Mouse (Mus musculus) kidney, postnatal 4 days (tissue): Measurements from ENCODE around the gene Olfr73.
"Not testable (repeated sequence)": the region's sequence is repeated elsewhere in the genome, so short reads cannot be mapped to it uniquely, and the experiment has no call there.

Source experiments
- DNase-seq, 2 experiments: peaks; one replicate each; pipeline ENCODE4 v3.0.0; 2021; ENCODE audit warnings: mixed read lengths in 2 of 2

Gene Olfr73

GRCm38 (mm10) chr2:88037599-88037998 is at the start of gene Olfr73:
Olfr73 (minus strand) TSS chr2:88037699.
- no peak for DNase-seq

DNA sequence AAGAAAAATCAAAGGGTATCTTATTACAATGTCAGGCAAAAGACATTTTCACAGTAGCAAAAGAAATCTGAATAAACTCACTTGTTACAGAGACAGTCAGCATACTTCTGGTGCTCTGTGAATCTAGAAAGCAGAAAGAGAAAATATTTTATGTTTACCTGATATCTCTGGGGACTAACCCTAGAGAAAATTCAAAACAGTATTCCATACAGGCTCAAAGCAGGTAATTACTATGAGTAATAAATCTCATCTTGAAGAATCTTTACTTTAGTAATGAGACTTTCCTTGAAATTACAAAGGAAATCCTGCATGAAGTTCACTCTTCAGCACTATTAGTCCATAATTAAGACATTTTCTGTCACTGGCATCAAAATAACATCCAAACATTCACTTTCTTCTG is 34.2 kb upstream of the Olfr73 start, which contains the start of gene Olfr1163:
TSS of gene Olfr1163 (minus strand) at position 101 of the 400 bp plus-strand sequence.
- DNase-seq: no peak

GRCm38 (mm10) chr2:88063587-88063986 is 26.1 kb upstream of the Olfr73 start:
- no peak for DNase-seq

DNA sequence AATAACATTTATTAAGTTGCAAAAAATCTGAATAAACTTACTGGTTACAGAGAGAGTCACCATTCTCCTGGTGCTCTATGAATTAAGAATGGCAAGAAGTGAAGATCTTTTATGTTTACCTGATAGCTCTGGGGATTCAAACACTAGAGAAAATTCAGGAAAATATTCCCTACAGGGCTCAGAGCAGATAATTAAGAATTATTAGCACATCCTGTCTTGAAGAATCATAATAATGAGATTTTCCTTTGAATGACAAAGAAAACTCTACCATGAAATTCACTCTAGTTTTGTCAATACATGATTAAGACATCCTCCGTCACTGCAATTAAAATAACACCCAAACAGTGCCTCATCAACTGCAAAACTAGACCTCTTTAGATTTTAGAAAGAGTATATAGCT is 13.5 kb upstream of the Olfr73 start, which contains the start of gene Olfr1162:
TSS of gene Olfr1162 (minus strand) at position 101 of the 400 bp plus-strand sequence.
- DNase-seq: no peak

DNA sequence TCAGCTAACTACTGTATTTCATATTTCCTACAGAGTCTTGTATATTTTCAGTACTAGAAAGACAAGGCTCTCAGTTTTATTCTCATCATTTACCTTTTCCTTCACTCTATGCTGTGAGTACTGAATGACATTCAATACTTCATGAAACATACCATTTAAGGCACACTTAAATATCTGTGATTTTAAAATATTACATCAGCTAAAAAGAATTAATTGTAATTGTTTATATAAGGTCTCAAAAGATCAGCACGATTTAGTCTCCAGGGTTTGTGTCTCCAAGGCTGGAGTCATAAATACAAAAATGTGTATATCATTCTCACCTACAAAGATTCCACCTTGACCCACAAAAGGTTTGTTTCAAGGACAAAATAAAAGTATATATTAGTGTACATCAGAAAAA is 15.0 kb downstream of the Olfr73 start, which contains the start of gene Olfr1161:
TSS of gene Olfr1161 (plus strand) at position 301 of the 400 bp plus-strand sequence.
- DNase-seq: not testable (repeated sequence)

GRCm38 (mm10) chr2:88007515-88008318 is 29.8 kb downstream of the Olfr73 start, which contains the start of gene Olfr1160:
Olfr1160 (minus strand) TSS chr2:88008268.
- no peak for DNase-seq

DNA sequence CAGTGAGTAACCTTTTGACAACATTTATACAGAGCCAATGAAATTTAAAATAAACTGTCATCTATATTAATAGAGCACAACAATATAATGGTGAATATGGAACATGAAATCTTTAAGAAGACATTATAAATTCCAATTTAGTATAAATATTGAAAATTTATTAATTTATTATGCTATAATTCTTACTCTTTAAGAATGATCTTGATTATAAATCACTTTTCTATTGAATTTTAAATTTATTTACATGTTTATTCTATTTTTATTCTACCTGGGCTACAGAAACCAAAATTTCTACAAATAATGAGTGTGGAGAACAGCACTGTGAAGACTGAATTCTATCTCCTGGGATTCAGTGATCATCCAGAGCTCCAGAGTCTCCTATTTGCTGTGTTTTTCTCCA is 47.7 kb downstream of the Olfr73 start, which contains the start of gene Olfr1158:
TSS of gene Olfr1158 (plus strand) at position 301 of the 400 bp plus-strand sequence.
- no peak for DNase-seq
